Comparison of ENCODE assay signal across 8 mouse cellular contexts in genomic region chr17:45567162-45567601, GRCm38 (mm10). TPM values are rescaled to one million over a fixed set of nuclear protein-coding genes. Genes with fewer than 3 reads are reported as not detected.
DNase-seq lines count a peak whose midpoint lies in the region; ATAC-seq lines count a peak whose summit lies in the region.

No protein-coding gene starts in this region.

- no peaks in the 10 kb centered on the region for H3K27me3 ChIP-seq in heart, embryonic 12.5 days (replicated peaks)
- H3K27me3 ChIP-seq in hindbrain, embryonic 16.5 days (replicated peaks; ENCODE audit: control insufficient read depth, insufficient read depth, low read length): no peaks in the 10 kb centered on the region

- peaks cover 64% of the 10 kb centered on the region for H3K36me3 ChIP-seq in heart, embryonic 12.5 days
- H3K36me3 ChIP-seq in hindbrain, embryonic 16.5 days (ENCODE audit: control insufficient read depth, insufficient read depth, low read length): peaks cover 43% of the 10 kb centered on the region

- 27% methylated on average over 4 of the region's 4 CpGs for WGBS in heart, embryonic 12.5 days
- 30% methylated on average over 4 of the region's 4 CpGs for WGBS in hindbrain, embryonic 16.5 days

- intact Hi-C loops in heart, postnatal 36 days (cut with DNase I): loop anchor here (10.0 kb wide), 1 partner anchor 598 kb away; the partner anchor contains the start of gene Gtpbp2

- H3K9me3 ChIP-seq in heart, embryonic 12.5 days (replicated peaks): no peaks in the 10 kb centered on the region
- H3K9me3 ChIP-seq in hindbrain, embryonic 16.5 days (ENCODE audit: control insufficient read depth, low read length): no peaks in the 10 kb centered on the region

- DNase-seq in heart, postnatal 36 days: no peak
- DNase-seq in 3T3-L1 (ENCODE audit: low read depth, low spot score) (peak; percentile 45), NIH3T3 (ENCODE audit: low read depth) (peak; percentile 28)
- no peak for DNase-seq in right cerebral cortex, postnatal 25 days
- no peak for DNase-seq in layer of hippocampus, adult 18-20 months (ENCODE audit: low spot score in 2 of 2)
- no peak for DNase-seq in urinary bladder, postnatal 4 days (ENCODE audit: low spot score in 2 of 2)

- H3K4me2 ChIP-seq in heart, embryonic 12.5 days: no peak overlapping the region
- H3K4me2 ChIP-seq in hindbrain, embryonic 16.5 days (ENCODE audit: low read length): no peak overlapping the region

- ATAC-seq in heart, embryonic 12.5 days (ENCODE audit: insufficient number of reproducible peaks, low FRiP score): no peak
- ATAC-seq in hindbrain, embryonic 16.5 days: 0 out of 2 replicates have a peak, but pooled peaks have one; percentile 0

- peak overlapping the region; percentile 41; the same call in 1 of the 2 replicates for H3K27ac ChIP-seq in heart, embryonic 12.5 days (ENCODE audit: poor library complexity, severe bottlenecking)
- 0 out of 2 replicates have a peak overlapping the region, but pooled peaks have one; percentile 16 for H3K27ac ChIP-seq in hindbrain, embryonic 16.5 days (ENCODE audit: low read depth, low read length)

- H3K4me3 ChIP-seq in heart, embryonic 12.5 days: no peak overlapping the region
- H3K4me3 ChIP-seq in hindbrain, embryonic 16.5 days (ENCODE audit: low read length): no peak overlapping the region

- H3K9ac ChIP-seq in heart, embryonic 12.5 days: 0 out of 2 replicates have a peak overlapping the region, but pooled peaks have one; percentile 8
- no peak overlapping the region for H3K9ac ChIP-seq in hindbrain, embryonic 16.5 days (ENCODE audit: low read depth, low read length)

- H3K4me1 ChIP-seq in heart, embryonic 12.5 days (replicated peaks): peaks cover 62% of the 10 kb centered on the region
- peaks cover 21% of the 10 kb centered on the region for H3K4me1 ChIP-seq in hindbrain, embryonic 16.5 days (ENCODE audit: control insufficient read depth, insufficient read depth, low read depth, low read length)

RNA-seq across cellular contexts. Expression of gene Slc35b2, which starts 3.5 kb away (rescaled TPM):
- polyA plus RNA-seq in heart, embryonic 12.5 days (2016; fragmentation: Nextera tagmentation; extraction: Ambion mirVana): 85.6 and 89.6 TPM in 2 replicates
- total RNA-seq in heart, postnatal 36 days (2021): 10 to 100 TPM; 27.6 to 32.7 TPM
- polyA plus RNA-seq in hindbrain, embryonic 16.5 days (2015; fragmentation: Nextera tagmentation; extraction: Ambion mirVana): 96.2 and 101 TPM in 2 replicates
- 10 to 100 TPM; 26.2 to 29.9 TPM for total RNA-seq in layer of hippocampus, adult 18-20 months (2021)

RNA-seq across cellular contexts. Expression of gene Hsp90ab1, which starts 5.9 kb away (rescaled TPM):
- polyA plus RNA-seq in heart, embryonic 12.5 days (2016; fragmentation: Nextera tagmentation; extraction: Ambion mirVana): 1,306 and 1,316 TPM in 2 replicates
- 1,000 to 10,000 TPM; 1,126 to 1,337 TPM for total RNA-seq in heart, postnatal 36 days (2021)
- 1,542 and 1,571 TPM in 2 replicates for polyA plus RNA-seq in hindbrain, embryonic 16.5 days (2015; fragmentation: Nextera tagmentation; extraction: Ambion mirVana)
- total RNA-seq in layer of hippocampus, adult 18-20 months (2021): 1,000 to 10,000 TPM; 1,799 to 1,827 TPM

RNA-seq across cellular contexts. Expression of gene Nfkbie, which starts 11.7 kb away (rescaled TPM):
- polyA plus RNA-seq in heart, embryonic 12.5 days (2016; fragmentation: Nextera tagmentation; extraction: Ambion mirVana): 2.5 and 3.1 TPM in 2 replicates
- total RNA-seq in heart, postnatal 36 days (2021): 1 to 10 TPM; 1.4 to 1.5 TPM
- polyA plus RNA-seq in hindbrain, embryonic 16.5 days (2015; fragmentation: Nextera tagmentation; extraction: Ambion mirVana): 6.1 and 6.8 TPM in 2 replicates
- total RNA-seq in layer of hippocampus, adult 18-20 months (2021): 1 to 10 TPM; 2.3 to 2.5 TPM

RNA-seq across cellular contexts. Expression of gene Tmem151b, which starts 17.7 kb away (rescaled TPM):
- polyA plus RNA-seq in heart, embryonic 12.5 days (2016; fragmentation: Nextera tagmentation; extraction: Ambion mirVana): 1.4 and 1.6 TPM in 2 replicates
- under 1 TPM in 1 of 2 experiments, not detected in 1; 0.08 TPM for total RNA-seq in heart, postnatal 36 days (2021)
- polyA plus RNA-seq in hindbrain, embryonic 16.5 days (2015; fragmentation: Nextera tagmentation; extraction: Ambion mirVana): 29.3 and 31.7 TPM in 2 replicates
- 100 to 1,000 TPM; 112 to 119 TPM for total RNA-seq in layer of hippocampus, adult 18-20 months (2021)

RNA-seq across cellular contexts. Expression of gene Slc29a1, which starts 32.2 kb away (rescaled TPM):
- polyA plus RNA-seq in heart, embryonic 12.5 days (2016; fragmentation: Nextera tagmentation; extraction: Ambion mirVana): 68.3 and 74.1 TPM in 2 replicates
- total RNA-seq in heart, postnatal 36 days (2021): 10 to 100 TPM; 66.7 to 73.5 TPM
- 55.7 and 56.5 TPM in 2 replicates for polyA plus RNA-seq in hindbrain, embryonic 16.5 days (2015; fragmentation: Nextera tagmentation; extraction: Ambion mirVana)
- total RNA-seq in layer of hippocampus, adult 18-20 months (2021): 10 to 100 TPM; 16.4 to 20.4 TPM

Comparison
In these comparisons a context has a peak if more than half of its experiments do, and no peak if none do; other contexts are left out.
1. DNase-seq: peak in 3T3-L1 (single experiment) and NIH3T3 (single experiment); none in heart, postnatal 36 days (0 of 2), right cerebral cortex, postnatal 25 days (single experiment), layer of hippocampus, adult 18-20 months (0 of 2) and urinary bladder, postnatal 4 days (0 of 2).